Mouse (Mus musculus): ENCODE data around the gene Gm30083.

Gene Gm30083

GRCm38 (mm10) chr14:33959341-33959740, 55.6 kb downstream of the Gm30083 start:
- peak in 1 of 2 experiments; percentile 57 for DNase-seq (ENCODE audit: low spot score in 2 of 2)

GRCm38 (mm10) chr14:33958841-33959240, 56.1 kb downstream of the Gm30083 start:
- DNase-seq (ENCODE audit: low spot score in 2 of 2) = no peak

- no peak for DNase-seq (ENCODE audit: low spot score in 2 of 2)
These were observed 56.8 kb downstream of the Gm30083 start for GRCm38 (mm10) chr14:33958186-33958585.

- no peak for DNase-seq (ENCODE audit: low spot score in 2 of 2)
These were observed 58.9 kb downstream of the Gm30083 start for GRCm38 (mm10) chr14:33956055-33956454.

- no peak for DNase-seq (ENCODE audit: low spot score in 2 of 2)
These were observed 61.2 kb downstream of the Gm30083 start, which contains the start of gene Rbp3 for GRCm38 (mm10) chr14:33953761-33954160. Rbp3 (plus strand) TSS chr14:33954003.

- no peak for DNase-seq (ENCODE audit: low spot score in 2 of 2)
These were observed 62.6 kb downstream of the Gm30083 start for GRCm38 (mm10) chr14:33952233-33952981.

- no peak for DNase-seq (ENCODE audit: low spot score in 2 of 2)
These were observed 68.9 kb downstream of the Gm30083 start for GRCm38 (mm10) chr14:33946125-33946524.

- no peak for DNase-seq (ENCODE audit: low spot score in 2 of 2)
These were observed 72.8 kb downstream of the Gm30083 start for GRCm38 (mm10) chr14:33942222-33942621.

- DNase-seq (ENCODE audit: low spot score in 2 of 2) = no peak
These were observed 74.2 kb downstream of the Gm30083 start, which contains the start of gene Gdf2 for GRCm38 (mm10) chr14:33940739-33941138. Gdf2 (plus strand) TSS chr14:33941039.

GRCm38 (mm10) chr14:33939117-33939516, 75.9 kb downstream of the Gm30083 start:
- peak; percentile 80 to 91 for DNase-seq (ENCODE audit: low spot score in 2 of 2)
